Mouse (Mus musculus) testis, adult 2 months (tissue): ENCODE results near the gene Cacna1d. TPM values are rescaled to one million over a fixed set of nuclear protein-coding genes. Genes with fewer than 3 reads are reported as not detected.

Experiments
- H3K27ac ChIP-seq: fragments of 200-500 bp; 2 replicates; pipeline ENCODE4 v1.5.1; 2012; ENCODE audit warnings: low read depth, low read length; ENCODE audit not compliant: control insufficient read depth, insufficient read depth
- H3K27me3 ChIP-seq: fragments of 200-500 bp; 2 replicates; pipeline ENCODE4 v1.6.1; 2012; ENCODE audit warnings: mild to moderate bottlenecking, low read length, moderate library complexity; ENCODE audit not compliant: control insufficient read depth, insufficient read depth
- H3K36me3 ChIP-seq: fragments of 200-500 bp; 2 replicates; pipeline ENCODE4 v1.6.1; 2012; ENCODE audit warnings: mild to moderate bottlenecking, low read length; ENCODE audit not compliant: control insufficient read depth, insufficient read depth
- H3K4me1 ChIP-seq: fragments of 200-500 bp; 2 replicates; pipeline ENCODE4 v1.6.1; 2012; ENCODE audit warnings: low read length; ENCODE audit not compliant: control insufficient read depth, insufficient read depth
- H3K4me3 ChIP-seq: fragments of 200-500 bp; 2 replicates; pipeline ENCODE4 v1.5.1; 2012; ENCODE audit warnings: low read depth, mild to moderate bottlenecking, low read length, moderate library complexity, mixed read lengths; ENCODE audit not compliant: control insufficient read depth
- CTCF ChIP-seq: fragments of 200-500 bp; IDR thresholded peaks from 2 replicates; pipeline ENCODE4 v1.5.1; 2012; ENCODE audit warnings: low read depth, mild to moderate bottlenecking, inconsistent platforms, low read length, moderate library complexity; ENCODE audit not compliant: control insufficient read depth, insufficient read depth, insufficient replicate concordance
- POLR2A ChIP-seq: fragments of 200-500 bp; IDR thresholded peaks from 2 replicates; pipeline ENCODE4 v1.6.1; 2012; ENCODE audit warnings: low read depth, mild to moderate bottlenecking, inconsistent platforms, low read length, moderate library complexity; ENCODE audit not compliant: control insufficient read depth
- polyA plus RNA-seq: library from polyadenylated mRNA; depleted of rRNA; stranded (reverse); fragments of >200 nt; gene quantifications from 2 replicates; pipeline ENCODE4 v1.2.3, GENCODE M21; 2012

Gene Cacna1d
- polyA plus RNA-seq, 1 experiment = 8.9 TPM

DNA sequence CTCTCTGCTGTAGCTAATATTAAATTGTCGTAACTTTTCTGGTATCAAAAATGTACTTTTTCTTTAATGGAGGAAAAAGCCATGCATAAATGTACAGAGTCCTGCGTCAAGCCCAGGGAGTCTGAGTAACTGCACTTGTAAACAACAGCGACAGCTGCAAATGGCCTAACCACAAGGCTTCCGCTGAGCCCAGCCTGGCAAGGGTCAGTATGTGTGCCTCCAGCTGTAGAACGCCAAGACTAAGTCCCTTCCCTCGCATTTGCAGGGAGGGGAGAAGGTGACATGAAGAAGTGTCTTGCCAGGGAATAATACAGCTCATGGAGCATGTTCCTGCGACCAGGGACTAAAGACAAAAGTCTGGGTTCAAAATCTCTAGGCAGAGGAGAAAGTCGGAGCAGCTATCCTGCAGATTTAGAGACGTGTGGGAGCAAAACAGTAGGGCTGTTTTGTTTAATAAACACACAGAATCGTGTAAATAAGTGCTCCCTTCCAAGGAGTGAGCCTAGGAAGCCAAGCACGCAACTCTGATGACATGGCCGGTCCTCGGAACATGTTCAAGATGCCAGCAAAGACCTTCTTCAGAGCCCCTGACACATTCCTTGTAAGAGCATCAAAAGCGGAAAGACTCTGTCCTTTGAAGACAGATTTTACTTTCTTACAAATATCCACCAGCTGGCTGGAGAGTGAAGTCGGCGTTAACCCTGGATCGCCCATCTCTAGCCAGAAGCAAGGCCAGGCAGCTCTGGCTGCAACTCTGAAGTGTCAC, 160.7 kb downstream of the Cacna1d start:
- Histone ChIP-seq H3K27me3 (no peaks in the 10 kb centered on the region), H3K27ac (no peak overlapping the region), H3K4me3 (no peak overlapping the region), H3K36me3 (no peaks in the 10 kb centered on the region), H3K4me1 (peaks cover 2% of the 10 kb centered on the region; the same call in 1 of the 2 replicates)
- TF ChIP-seq CTCF (no peak), POLR2A (no peak)

DNA sequence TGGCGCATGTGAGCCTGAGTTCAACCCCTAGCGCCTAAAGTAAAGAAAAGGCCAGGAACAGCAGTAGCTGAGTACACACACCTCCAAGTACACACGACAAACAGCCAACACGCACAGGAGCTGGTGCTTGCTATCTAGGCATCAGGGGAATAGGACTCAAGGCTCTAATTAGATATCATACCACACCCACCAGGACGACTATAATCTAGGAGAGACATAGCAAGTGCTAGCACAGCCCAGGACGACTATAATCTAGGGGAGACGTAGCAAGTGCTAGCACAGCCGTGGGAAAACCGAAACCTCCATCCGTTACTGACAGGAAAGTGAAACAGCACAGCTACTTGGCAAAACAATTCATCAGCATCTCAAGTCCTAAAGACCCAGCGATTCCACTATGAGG, 162.1 kb downstream of the Cacna1d start:
- no peak overlapping the region for H3K27ac ChIP-seq
- H3K27me3 ChIP-seq = no peaks in the 10 kb centered on the region
- no peaks in the 10 kb centered on the region for H3K36me3 ChIP-seq
- H3K4me3 ChIP-seq = no peak overlapping the region
- H3K4me1 ChIP-seq = peaks cover 5% of the 10 kb centered on the region; the same call in 1 of the 2 replicates
- no peak for TF ChIP-seq POLR2A
- TF ChIP-seq CTCF = no peak

GRCm38 (mm10) chr14:30327452-30327851, 163.8 kb downstream of the Cacna1d start:
- Histone ChIP-seq H3K4me1 (peaks cover 5% of the 10 kb centered on the region; the same call in 1 of the 2 replicates), H3K4me3 (no peak overlapping the region), H3K36me3 (no peaks in the 10 kb centered on the region), H3K27ac (peak overlapping the region; percentile 13; the same call in 1 of the 2 replicates), H3K27me3 (no peaks in the 10 kb centered on the region)
- no peak for TF ChIP-seq POLR2A
- no peak for TF ChIP-seq CTCF

DNA sequence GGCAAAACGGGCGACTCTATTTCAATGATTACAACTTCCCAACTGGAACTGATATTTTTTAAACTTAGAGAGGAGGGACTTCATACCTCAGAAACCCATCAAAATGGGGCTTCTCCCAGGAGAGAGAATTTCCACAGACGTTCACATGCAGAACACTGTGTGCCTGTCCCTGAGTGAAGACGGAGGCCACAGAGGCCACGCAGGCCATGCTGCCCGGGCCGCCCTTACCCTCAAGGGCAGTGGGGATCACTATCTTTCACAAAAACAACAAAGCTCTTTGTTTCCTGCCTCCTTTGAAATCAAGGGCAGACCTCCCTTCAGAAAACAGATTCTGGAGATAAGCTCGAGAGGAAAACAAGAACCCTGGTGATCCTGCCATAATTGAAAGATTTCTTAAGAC, 164.2 kb downstream of the Cacna1d start:
- H3K4me1 ChIP-seq = peaks cover 5% of the 10 kb centered on the region; the same call in 1 of the 2 replicates
- TF ChIP-seq CTCF = no peak
- no peak for TF ChIP-seq POLR2A
- H3K4me3 ChIP-seq = no peak overlapping the region
- no peaks in the 10 kb centered on the region for H3K27me3 ChIP-seq
- no peaks in the 10 kb centered on the region for H3K36me3 ChIP-seq
- H3K27ac ChIP-seq = peak overlapping the region; percentile 13; the same call in 1 of the 2 replicates

GRCm38 (mm10) chr14:30326226-30326625, 165.0 kb downstream of the Cacna1d start:
- peaks cover 5% of the 10 kb centered on the region; the same call in 1 of the 2 replicates for H3K4me1 ChIP-seq
- no peaks in the 10 kb centered on the region for H3K36me3 ChIP-seq
- peak overlapping the region; percentile 48; the same call in 1 of the 2 replicates for H3K27ac ChIP-seq
- no peak overlapping the region for H3K4me3 ChIP-seq
- TF ChIP-seq POLR2A (no peak), CTCF (no peak)
- H3K27me3 ChIP-seq = no peaks in the 10 kb centered on the region

DNA sequence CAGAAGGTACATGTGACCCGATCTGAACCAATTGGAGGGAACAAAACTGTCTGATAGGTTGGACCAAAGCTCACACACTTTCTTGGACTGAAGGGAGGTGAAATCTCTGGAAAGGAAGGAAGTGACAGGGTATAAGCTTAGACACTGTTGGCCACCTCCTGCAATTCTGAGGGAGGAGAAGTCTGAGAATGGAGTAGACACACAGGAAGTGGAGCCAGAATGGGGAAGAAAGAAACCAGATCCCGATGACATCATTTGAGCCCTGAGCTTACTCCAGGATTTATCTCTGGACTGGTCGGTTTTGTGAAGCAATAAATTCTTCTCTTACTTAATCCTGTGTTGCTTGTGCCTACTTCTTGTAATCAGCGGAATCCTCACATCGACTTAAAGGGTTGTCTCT, 166.3 kb downstream of the Cacna1d start:
- Histone ChIP-seq H3K4me1 (peaks cover 5% of the 10 kb centered on the region; the same call in 1 of the 2 replicates), H3K36me3 (no peaks in the 10 kb centered on the region), H3K4me3 (peak overlapping the region; percentile 58), H3K27ac (no peak overlapping the region), H3K27me3 (no peaks in the 10 kb centered on the region)
- no peak for TF ChIP-seq CTCF
- TF ChIP-seq POLR2A = no peak

- Histone ChIP-seq H3K4me3 (no peak overlapping the region), H3K27me3 (no peaks in the 10 kb centered on the region), H3K4me1 (no peaks in the 10 kb centered on the region), H3K36me3 (no peaks in the 10 kb centered on the region), H3K27ac (no peak overlapping the region)
- TF ChIP-seq POLR2A = no peak
- TF ChIP-seq CTCF = no peak
These were observed 172.4 kb downstream of the Cacna1d start for GRCm38 (mm10) chr14:30318715-30319437.
